Mouse (Mus musculus) embryonic facial prominence, embryonic 10.5 days (tissue): ENCODE measurements around the gene BC004004. TPM values are rescaled to one million over a fixed set of nuclear protein-coding genes. Genes with fewer than 3 reads are reported as not detected.

Experiments
- DNase-seq: peaks from one replicate; pipeline ENCODE4 v3.0.0-alpha.2; 2017; ENCODE audit warnings: low spot score
- H3K27ac ChIP-seq: fragments of 300-500 bp; sonication (generic); replicated peaks from 2 replicates; pipeline ENCODE4 v1.5.1; 2016; ENCODE audit warnings: mild to moderate bottlenecking
- H3K27me3 ChIP-seq: fragments of 300-500 bp; sonication (generic); replicated peaks from 2 replicates; pipeline ENCODE4 v1.6.1; 2016; ENCODE audit warnings: low read depth, mild to moderate bottlenecking; ENCODE audit not compliant: poor library complexity, severe bottlenecking
- H3K36me3 ChIP-seq: fragments of 300-500 bp; sonication (generic); replicated peaks from 2 replicates; pipeline ENCODE4 v1.6.1; 2016; ENCODE audit warnings: mild to moderate bottlenecking, moderate library complexity
- H3K4me1 ChIP-seq: fragments of 300-500 bp; sonication (generic); 2 replicates; pipeline ENCODE4 v1.6.1; 2016
- H3K4me3 ChIP-seq: fragments of 300-500 bp; sonication (generic); 2 replicates; pipeline ENCODE4 v1.5.1; 2016; ENCODE audit warnings: mild to moderate bottlenecking, moderate library complexity
- H3K9me3 ChIP-seq: fragments of 300-500 bp; sonication (generic); 2 replicates; pipeline ENCODE4 v1.6.1; 2016; ENCODE audit warnings: mild to moderate bottlenecking
- WGBS: fragments of 180-500 bp; shearing (Covaris S2); methylation state at CpG from one replicate; pipeline ENCODE4 v1.1.7; 2016; 5-methylcytosine and 5-hydroxymethylcytosine counted together
- polyA plus RNA-seq: library from polyadenylated mRNA; unstranded; fragments of >200 nt; fragmentation: Nextera tagmentation; extraction: Ambion mirVana; gene quantifications from 2 replicates; pipeline ENCODE4 v1.2.1, GENCODE M21; 2016

Gene BC004004
- polyA plus RNA-seq, 1 experiment from 2014 or later, result 47.8 TPM

DNA sequence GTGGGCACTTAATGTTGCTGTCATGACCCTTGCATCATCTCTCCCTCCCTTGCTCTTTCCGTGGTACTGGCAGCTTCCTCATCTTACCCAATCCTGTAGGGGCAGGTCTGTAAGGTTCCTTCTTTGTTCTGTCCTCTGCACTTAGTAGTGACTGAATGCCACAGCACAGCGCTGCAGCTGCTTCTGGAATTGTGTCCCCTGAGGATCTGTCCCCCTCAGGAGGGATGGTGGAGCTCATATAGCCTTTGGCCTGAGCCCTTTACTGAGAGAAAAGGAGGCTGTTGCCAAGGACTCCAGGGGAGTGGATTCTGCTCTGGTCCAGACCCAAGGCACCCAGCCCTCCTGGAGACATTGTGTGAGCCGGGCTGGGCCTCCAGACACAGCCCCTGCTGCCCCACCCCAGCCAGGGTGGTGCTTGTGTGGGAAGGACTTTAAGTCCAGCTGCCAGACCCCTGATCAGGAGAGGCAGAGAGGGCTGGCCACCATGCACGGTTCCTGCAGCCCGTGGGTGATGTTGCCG, 50.2 kb downstream of the BC004004 start:
- Histone ChIP-seq H3K27me3 (peaks cover 53% of the 10 kb centered on the region), H3K4me3 (no peak overlapping the region), H3K4me1 (peaks cover 51% of the 10 kb centered on the region), H3K9me3 (no peaks in the 10 kb centered on the region), H3K36me3 (no peaks in the 10 kb centered on the region), H3K27ac (no peak overlapping the region)
- 51% methylated on average over 6 of the region's 6 CpGs for WGBS
- DNase-seq, result no peak

DNA sequence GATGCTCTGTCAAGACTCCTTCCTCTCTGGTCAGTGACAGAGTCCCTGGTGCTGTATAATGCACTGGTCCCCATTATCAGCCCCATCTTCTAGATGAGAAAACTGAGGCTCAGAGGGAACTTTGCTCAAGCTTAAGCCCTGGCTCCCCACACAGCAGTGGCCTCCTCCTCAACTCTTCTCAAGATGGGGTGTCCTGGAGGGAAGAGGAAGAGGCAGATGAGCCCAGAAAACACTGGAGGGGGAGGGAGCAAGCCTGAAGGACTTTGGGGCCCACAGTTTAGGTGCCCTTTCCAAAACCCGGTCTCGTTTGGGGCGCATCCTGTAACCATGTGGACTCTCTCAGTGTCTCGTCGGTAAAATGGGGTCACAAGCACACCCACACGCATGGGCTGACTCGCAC, 50.9 kb downstream of the BC004004 start:
- Histone ChIP-seq H3K27me3 (peaks cover 60% of the 10 kb centered on the region), H3K4me1 (peaks cover 51% of the 10 kb centered on the region), H3K9me3 (no peaks in the 10 kb centered on the region), H3K4me3 (no peak overlapping the region), H3K27ac (no peak overlapping the region), H3K36me3 (no peaks in the 10 kb centered on the region)
- 91% methylated on average over 7 of the region's 7 CpGs for WGBS
- DNase-seq, result no peak

DNA sequence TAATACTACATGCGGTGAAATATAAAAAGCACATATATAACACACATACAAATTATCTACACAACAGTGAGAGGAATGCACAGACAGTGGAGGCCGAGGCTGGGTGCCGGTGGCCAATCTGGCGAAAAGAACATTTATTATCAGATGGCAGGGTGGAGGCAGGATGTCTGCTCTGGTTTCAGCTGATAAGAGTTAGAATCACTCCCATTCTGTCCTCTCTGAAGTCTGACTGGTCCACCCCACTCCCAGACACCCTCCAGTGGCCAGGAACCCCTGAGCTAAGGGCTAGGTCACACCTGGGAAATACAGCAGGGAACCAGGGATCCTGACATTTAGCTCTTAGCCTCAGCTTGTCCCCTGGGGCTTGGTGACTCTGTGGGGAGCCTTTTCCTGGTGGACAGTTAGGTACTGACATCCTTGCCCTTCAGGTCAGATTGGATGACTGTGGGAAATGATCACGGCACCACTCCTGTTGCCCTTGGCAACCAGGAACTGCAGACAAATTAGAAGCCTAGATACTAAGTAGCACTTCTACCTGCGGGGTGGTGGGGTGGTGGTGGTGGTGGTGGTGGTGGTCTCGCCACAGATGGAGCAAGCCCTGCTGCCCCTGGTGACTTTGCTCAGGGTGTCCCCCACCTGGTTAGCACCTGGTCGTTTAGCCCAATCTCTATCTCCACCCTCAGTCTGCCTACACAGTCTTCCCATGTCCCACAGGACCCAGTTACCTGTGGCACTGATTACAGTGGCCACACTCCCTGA, 51.5 kb downstream of the BC004004 start:
- 69% methylated on average over 8 of the region's 8 CpGs for WGBS
- Histone ChIP-seq H3K36me3 (no peaks in the 10 kb centered on the region), H3K9me3 (no peaks in the 10 kb centered on the region), H3K4me1 (peaks cover 50% of the 10 kb centered on the region), H3K27ac (no peak overlapping the region), H3K4me3 (no peak overlapping the region), H3K27me3 (peaks cover 63% of the 10 kb centered on the region)
- no peak for DNase-seq

DNA sequence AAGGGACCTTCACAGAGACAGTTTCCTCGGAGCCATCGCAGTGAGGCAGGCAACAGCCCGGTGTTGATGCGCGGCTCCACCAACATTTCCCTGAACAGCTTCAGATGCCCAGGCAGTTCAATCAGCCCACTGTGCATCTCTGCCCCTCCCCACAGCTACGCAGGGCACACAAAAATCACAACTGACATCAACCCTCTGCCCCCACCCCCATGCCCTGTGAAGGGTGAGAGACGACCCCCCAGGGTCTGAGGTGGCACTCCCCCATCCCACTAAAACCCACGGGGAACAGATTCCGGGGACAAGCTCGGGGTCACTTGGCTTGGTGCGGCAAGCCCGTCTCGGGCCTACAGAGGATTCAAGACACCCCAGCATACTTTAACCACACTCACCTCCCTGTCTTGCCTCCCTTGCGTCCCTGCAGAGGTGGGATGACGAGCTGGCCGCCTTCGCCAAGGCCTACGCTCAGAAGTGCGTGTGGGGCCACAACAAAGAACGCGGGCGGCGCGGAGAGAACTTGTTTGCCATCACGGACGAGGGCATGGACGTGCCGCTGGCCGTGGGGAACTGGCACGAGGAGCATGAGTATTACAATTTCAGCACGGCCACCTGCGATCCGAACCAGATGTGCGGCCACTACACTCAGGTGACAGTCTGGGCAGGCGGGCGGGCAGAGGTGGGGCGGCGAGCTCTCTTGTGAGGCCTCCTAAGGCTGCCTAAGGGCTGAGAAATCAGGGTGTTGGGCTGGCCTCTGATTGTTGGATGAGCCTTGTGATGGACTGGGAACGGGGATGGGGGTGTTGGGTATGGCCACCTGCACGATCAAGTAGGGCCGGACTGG, 53.4 kb downstream of the BC004004 start:
- DNase-seq, result peak; percentile 43
- 7% methylated on average over 41 of the region's 41 CpGs for WGBS
- H3K27me3 ChIP-seq, result peaks cover 80% of the 10 kb centered on the region
- peaks cover 46% of the 10 kb centered on the region for H3K4me1 ChIP-seq
- no peaks in the 10 kb centered on the region for H3K36me3 ChIP-seq
- H3K9me3 ChIP-seq, result no peaks in the 10 kb centered on the region
- H3K4me3 ChIP-seq, result peak overlapping the region; percentile 33
- H3K27ac ChIP-seq, result peak overlapping the region; percentile 26; the same call in 1 of the 2 replicates

DNA sequence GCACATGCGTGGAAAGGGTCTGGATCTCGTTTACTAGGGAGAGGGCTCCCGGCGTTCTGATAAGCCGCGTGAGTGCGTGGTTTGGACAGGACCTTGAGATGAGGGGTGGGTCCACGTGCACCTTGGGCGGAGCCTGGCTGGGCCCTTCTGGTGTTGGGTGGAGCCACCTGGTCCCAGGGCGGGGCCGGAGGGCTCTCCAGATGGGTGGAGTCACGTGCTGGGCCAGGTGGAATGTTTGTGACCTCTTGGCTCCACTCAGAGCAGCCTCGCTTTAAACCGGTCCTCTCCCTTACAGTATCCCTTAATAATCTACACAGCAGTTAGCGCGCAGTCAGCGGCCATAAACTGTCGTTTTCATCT, 54.0 kb downstream of the BC004004 start:
- peak overlapping the region; percentile 26; the same call in 1 of the 2 replicates for H3K27ac ChIP-seq
- WGBS, result 5% methylated on average over 18 of the region's 18 CpGs
- peaks cover 52% of the 10 kb centered on the region for H3K4me1 ChIP-seq
- H3K4me3 ChIP-seq, result peak overlapping the region; percentile 33
- H3K9me3 ChIP-seq, result no peaks in the 10 kb centered on the region
- H3K27me3 ChIP-seq, result peaks cover 86% of the 10 kb centered on the region
- DNase-seq, result peak; percentile 75
- H3K36me3 ChIP-seq, result no peaks in the 10 kb centered on the region

DNA sequence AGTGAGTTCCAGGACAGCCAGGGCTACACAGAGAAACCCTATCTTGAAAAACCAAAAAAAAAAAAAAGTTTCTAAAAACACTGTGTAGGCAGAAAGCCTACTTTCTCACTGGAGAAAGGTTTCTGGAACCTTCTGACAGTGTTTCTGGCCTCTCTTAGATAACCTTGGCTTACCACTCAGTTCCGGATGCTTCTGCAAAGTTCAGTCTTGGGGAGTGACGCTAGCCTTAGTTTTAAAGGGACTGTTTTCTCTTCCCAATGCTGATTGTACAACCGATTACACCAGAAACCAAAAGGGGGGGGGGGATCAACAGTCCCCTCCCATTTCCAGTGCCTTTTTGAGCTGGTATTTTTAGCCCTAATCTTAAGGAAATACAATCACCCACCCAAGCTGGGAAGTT, 55.0 kb downstream of the BC004004 start:
- H3K27ac ChIP-seq, result no peak overlapping the region
- no peaks in the 10 kb centered on the region for H3K9me3 ChIP-seq
- DNase-seq, result no peak
- peaks cover 94% of the 10 kb centered on the region for H3K27me3 ChIP-seq
- 91% methylated on average over 3 of the region's 3 CpGs for WGBS
- peaks cover 53% of the 10 kb centered on the region for H3K4me1 ChIP-seq
- H3K4me3 ChIP-seq, result no peak overlapping the region
- H3K36me3 ChIP-seq, result 0 out of 2 replicates have a peak, but pooled peaks cover 2% of the 10 kb centered on the region

DNA sequence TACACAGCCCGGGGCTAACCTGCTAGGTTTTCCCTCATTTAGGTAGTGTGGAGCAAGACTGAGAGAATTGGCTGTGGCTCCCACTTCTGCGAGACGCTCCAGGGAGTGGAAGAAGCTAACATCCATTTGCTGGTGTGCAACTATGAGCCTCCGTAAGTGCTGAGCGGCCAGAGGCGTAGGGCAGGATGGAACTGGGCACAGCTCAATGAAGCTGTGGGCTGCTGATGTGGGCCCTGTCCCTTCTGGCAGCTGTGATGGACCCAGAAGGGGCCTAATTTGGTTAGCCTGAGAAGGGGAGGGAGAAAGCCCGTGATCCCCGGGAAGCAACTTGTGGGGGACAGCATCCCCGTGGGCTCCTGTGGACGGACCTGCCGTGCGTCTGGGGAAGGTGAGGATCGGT, 57.2 kb downstream of the BC004004 start:
- DNase-seq, result peak; percentile 20
- peaks cover 15% of the 10 kb centered on the region for H3K36me3 ChIP-seq
- 41% methylated on average over 13 of the region's 13 CpGs for WGBS
- H3K9me3 ChIP-seq, result no peaks in the 10 kb centered on the region
- H3K4me3 ChIP-seq, result peak overlapping the region; percentile 55
- peaks cover 79% of the 10 kb centered on the region for H3K27me3 ChIP-seq
- peak overlapping the region; percentile 80 for H3K27ac ChIP-seq
- H3K4me1 ChIP-seq, result peaks cover 45% of the 10 kb centered on the region

DNA sequence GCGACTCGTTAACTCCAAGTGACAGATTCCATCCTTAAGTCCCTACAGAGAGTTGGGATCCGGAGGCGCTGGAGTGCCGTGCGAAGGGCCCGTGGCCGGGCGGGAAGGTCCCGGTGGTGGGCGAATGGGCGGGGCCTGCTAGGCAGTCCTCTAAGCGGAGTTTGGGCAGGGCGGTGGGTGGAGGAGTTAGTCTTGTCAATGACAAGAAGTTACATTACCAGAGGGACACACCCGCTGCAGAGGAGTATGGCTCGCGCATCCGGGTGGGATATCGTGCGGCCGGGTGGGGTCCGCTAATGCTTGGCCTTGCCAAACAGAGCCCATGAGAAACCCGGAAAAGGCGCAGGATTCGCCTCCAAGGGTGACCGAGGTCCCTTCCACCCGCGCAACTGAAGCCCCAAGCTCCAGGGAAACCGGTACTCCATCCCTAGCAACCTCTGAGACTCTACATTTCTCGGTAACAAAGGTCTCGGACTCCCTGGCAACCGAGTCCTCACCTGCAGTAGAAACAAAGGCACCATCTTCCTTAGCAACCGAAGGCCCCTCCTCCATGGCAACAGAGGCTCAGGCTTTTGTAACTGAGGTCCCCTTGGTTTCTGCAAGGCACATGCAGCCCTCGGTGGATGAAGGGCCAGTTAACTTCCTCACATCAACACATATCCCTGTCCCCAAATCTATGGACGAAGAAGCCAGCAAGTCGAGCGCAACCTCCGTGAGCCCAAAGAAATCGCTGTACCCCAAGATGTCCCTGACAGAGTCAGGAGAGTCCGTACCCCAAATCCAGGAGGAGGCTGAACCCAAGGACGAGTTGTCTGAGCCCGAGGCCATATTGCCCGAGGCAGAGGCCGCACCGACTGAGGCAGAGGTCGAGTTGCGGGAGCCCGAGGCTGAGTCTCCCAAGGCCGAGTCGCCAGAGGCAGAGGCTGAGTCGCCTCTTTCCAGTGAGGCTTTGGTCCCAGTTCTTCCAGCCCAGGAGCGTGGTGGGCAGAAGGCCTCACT, 58.2 kb downstream of the BC004004 start:
- Histone ChIP-seq H3K4me3 (peak overlapping the region; percentile 55), H3K27ac (peak overlapping the region; percentile 80)

DNA sequence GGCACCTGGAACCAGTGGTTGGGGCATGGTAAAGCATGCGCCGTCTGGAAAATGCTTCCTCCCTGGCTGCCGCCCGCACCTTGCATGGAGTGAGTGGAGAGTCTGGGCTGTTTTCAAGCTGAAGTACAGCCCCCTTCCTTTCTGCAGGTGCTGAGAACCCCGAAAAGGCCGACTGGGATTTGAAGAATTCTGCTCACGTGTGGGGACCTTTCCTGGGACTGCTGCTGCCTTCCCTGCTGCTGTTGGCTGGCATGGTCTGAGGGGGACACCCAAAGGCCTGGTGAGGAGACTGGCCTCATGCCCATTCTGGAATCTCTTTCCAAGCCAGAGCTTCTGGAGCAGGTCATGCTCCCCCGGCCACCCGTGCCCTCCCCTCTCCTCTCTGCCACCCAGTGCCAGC, 59.1 kb downstream of the BC004004 start:
- WGBS, result 78% methylated on average over 9 of the region's 9 CpGs
- Histone ChIP-seq H3K27ac (peak overlapping the region; percentile 80), H3K4me1 (peaks cover 38% of the 10 kb centered on the region)

More for the DNA sequence above, 58.2 kb downstream of the BC004004 start:
- H3K27me3 ChIP-seq, result peaks cover 69% of the 10 kb centered on the region
- DNase-seq, result peak; percentile 67
- WGBS, result 8% methylated on average over 52 of the region's 52 CpGs
- peaks cover 25% of the 10 kb centered on the region for H3K36me3 ChIP-seq
- peaks cover 46% of the 10 kb centered on the region for H3K4me1 ChIP-seq
- H3K9me3 ChIP-seq, result no peaks in the 10 kb centered on the region

DNA sequence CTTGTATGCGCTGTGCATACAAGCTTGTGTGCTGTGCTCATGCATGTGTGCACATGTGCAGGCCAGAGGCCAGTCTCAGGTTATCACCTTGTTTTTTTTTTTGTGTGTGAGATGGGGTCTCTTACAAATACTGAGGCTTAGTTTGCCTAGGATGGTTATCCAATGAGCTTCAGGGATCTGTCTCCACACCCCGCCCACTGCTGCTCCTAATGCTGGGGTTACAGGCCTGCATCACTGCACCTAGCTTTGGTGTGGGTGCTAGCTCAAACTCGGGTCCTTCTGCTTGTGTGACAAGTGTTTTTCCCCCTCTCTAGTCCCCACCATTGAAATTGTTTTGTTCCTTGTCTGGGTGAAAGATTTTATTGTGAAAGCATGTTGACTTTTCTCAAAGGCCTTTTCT, 61.6 kb downstream of the BC004004 start:
- WGBS, result 81% methylated on average over 3 of the region's 3 CpGs

More for the DNA sequence above, 59.1 kb downstream of the BC004004 start:
- no peak for DNase-seq
- H3K36me3 ChIP-seq, result peaks cover 33% of the 10 kb centered on the region
- peaks cover 61% of the 10 kb centered on the region for H3K27me3 ChIP-seq
- H3K4me3 ChIP-seq, result peak overlapping the region; percentile 55; the same call in 1 of the 2 replicates
- H3K9me3 ChIP-seq, result no peaks in the 10 kb centered on the region

DNA sequence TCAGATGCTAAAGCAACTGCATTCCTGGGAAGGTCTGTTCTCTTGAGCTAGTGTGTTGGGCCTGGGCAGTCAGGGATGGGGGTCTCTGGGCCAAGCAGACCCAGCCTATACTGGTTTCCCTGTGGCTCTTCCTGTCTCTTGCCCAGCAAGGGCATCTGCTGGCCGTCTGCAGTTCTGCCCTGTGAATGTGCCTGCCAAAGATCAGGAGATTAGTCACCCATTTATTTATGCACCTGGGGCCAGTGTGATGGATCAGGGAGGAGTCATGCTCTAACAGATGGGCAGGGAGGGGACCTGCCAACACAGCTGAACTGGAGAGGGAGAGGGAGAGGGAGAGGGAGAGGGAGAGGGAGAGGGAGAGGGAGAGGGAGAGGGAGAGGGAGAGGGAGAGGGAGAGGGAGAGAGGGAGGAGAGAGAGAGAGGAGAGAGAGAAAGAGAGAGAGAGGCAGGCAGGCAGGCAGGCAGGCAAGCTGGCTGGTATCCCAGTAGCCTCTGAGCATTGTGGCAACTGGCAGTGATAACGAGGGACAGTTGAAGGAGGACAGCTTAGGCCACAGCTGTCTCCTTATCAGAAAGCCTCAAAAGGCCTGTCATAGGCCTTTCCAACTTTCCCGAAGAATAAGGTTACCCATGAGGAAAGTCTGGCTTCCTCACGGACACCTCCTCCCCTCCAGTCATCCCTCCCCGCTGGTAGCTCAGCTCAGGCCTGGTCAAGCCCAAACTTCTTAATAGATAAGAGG, 62.3 kb downstream of the BC004004 start:
- WGBS, result 40% methylated on average over 5 of the region's 5 CpGs
- H3K36me3 ChIP-seq, result peaks cover 62% of the 10 kb centered on the region
- H3K9me3 ChIP-seq, result no peaks in the 10 kb centered on the region
- no peak for DNase-seq
- H3K4me1 ChIP-seq, result peaks cover 32% of the 10 kb centered on the region
- peaks cover 34% of the 10 kb centered on the region for H3K27me3 ChIP-seq
- no peak overlapping the region for H3K4me3 ChIP-seq
- no peak overlapping the region for H3K27ac ChIP-seq

More for the DNA sequence above, 61.6 kb downstream of the BC004004 start:
- Histone ChIP-seq H3K27ac (no peak overlapping the region), H3K4me3 (no peak overlapping the region), H3K9me3 (no peaks in the 10 kb centered on the region), H3K4me1 (peaks cover 35% of the 10 kb centered on the region), H3K36me3 (peaks cover 56% of the 10 kb centered on the region), H3K27me3 (peaks cover 39% of the 10 kb centered on the region)
- DNase-seq, result no peak
